Comparison of ENCODE assay signal across 7 mouse cellular contexts in genomic region chr12:73565620-73565969, GRCm38 (mm10). TPM values are rescaled to one million over a fixed set of nuclear protein-coding genes. Genes with fewer than 3 reads are reported as not detected.
DNase-seq lines count a peak whose midpoint lies in the region; ATAC-seq lines count a peak whose summit lies in the region.

No protein-coding gene starts in this region.

- H3K4me1 ChIP-seq in lung, embryonic 16.5 days (replicated peaks; ENCODE audit: control insufficient read depth, insufficient read depth, low read length): 0 out of 2 replicates have a peak, but pooled peaks cover 2% of the 10 kb centered on the region
- H3K4me1 ChIP-seq in forebrain, embryonic 15.5 days: 0 out of 2 replicates have a peak, but pooled peaks cover 8% of the 10 kb centered on the region
- no peaks in the 10 kb centered on the region; the same call in 1 of the 2 replicates for H3K4me1 ChIP-seq in limb, embryonic 11.5 days (ENCODE audit: control insufficient read depth, insufficient read depth, low read length)
- peaks cover 6% of the 10 kb centered on the region for H3K4me1 ChIP-seq in neural tube, embryonic 15.5 days

- no peaks in the 10 kb centered on the region for H3K9me3 ChIP-seq in lung, embryonic 16.5 days (ENCODE audit: control insufficient read depth, low read length)
- no peaks in the 10 kb centered on the region for H3K9me3 ChIP-seq in forebrain, embryonic 15.5 days
- H3K9me3 ChIP-seq in limb, embryonic 11.5 days (ENCODE audit: control insufficient read depth, low read length): no peaks in the 10 kb centered on the region
- H3K9me3 ChIP-seq in neural tube, embryonic 15.5 days (replicated peaks): no peaks in the 10 kb centered on the region

- DNase-seq in lung, postnatal 36 days: no peak
- no peak for DNase-seq in limb, embryonic 11.5 days (ENCODE audit: low spot score)
- no peak for DNase-seq in left cerebral cortex, postnatal 36 days (ENCODE audit: low spot score in 2 of 2)

- H3K4me3 ChIP-seq in lung, embryonic 16.5 days (ENCODE audit: low read length): peak overlapping the region; percentile 42
- H3K4me3 ChIP-seq in forebrain, embryonic 15.5 days: peak overlapping the region; percentile 38
- no peak overlapping the region for H3K4me3 ChIP-seq in limb, embryonic 11.5 days (ENCODE audit: low read depth, low read length)
- H3K4me3 ChIP-seq in neural tube, embryonic 15.5 days (replicated peaks): peak overlapping the region; percentile 40

- no peaks in the 10 kb centered on the region for H3K27me3 ChIP-seq in lung, embryonic 16.5 days (ENCODE audit: control insufficient read depth, insufficient read depth, low read depth, low read length)
- H3K27me3 ChIP-seq in forebrain, embryonic 15.5 days: 0 out of 2 replicates have a peak, but pooled peaks cover 3% of the 10 kb centered on the region
- H3K27me3 ChIP-seq in limb, embryonic 11.5 days (ENCODE audit: control insufficient read depth, insufficient read depth, low read length): no peaks in the 10 kb centered on the region
- peaks cover 3% of the 10 kb centered on the region; the same call in 1 of the 2 replicates for H3K27me3 ChIP-seq in neural tube, embryonic 15.5 days (replicated peaks)

- H3K27ac ChIP-seq in lung, embryonic 16.5 days (ENCODE audit: low read length): no peak overlapping the region
- H3K27ac ChIP-seq in forebrain, embryonic 15.5 days (replicated peaks): no peak overlapping the region
- H3K27ac ChIP-seq in limb, embryonic 11.5 days (replicated peaks; ENCODE audit: low read depth, low read length): no peak overlapping the region
- no peak overlapping the region for H3K27ac ChIP-seq in neural tube, embryonic 15.5 days (replicated peaks)

- ATAC-seq in lung, embryonic 16.5 days (ENCODE audit: low read depth): no peak
- peak; percentile 51; the same call in 1 of the 2 replicates for ATAC-seq in forebrain, embryonic 15.5 days (replicated peaks)
- ATAC-seq in limb, embryonic 11.5 days (ENCODE audit: insufficient number of reproducible peaks, low FRiP score, low TSS enrichment, low read depth): no peak
- no peak for ATAC-seq in neural tube, embryonic 15.5 days (ENCODE audit: low FRiP score)
- ATAC-seq in activated CD4-positive, CD25-positive, alpha-beta regulatory T cell, adult 4 months: no peak

- H3K36me3 ChIP-seq in lung, embryonic 16.5 days (ENCODE audit: control insufficient read depth, insufficient read depth, low read length): no peaks in the 10 kb centered on the region
- no peaks in the 10 kb centered on the region for H3K36me3 ChIP-seq in forebrain, embryonic 15.5 days
- no peaks in the 10 kb centered on the region for H3K36me3 ChIP-seq in limb, embryonic 11.5 days (ENCODE audit: control insufficient read depth, insufficient read depth, low read length)
- no peaks in the 10 kb centered on the region for H3K36me3 ChIP-seq in neural tube, embryonic 15.5 days

- H3K9ac ChIP-seq in lung, embryonic 16.5 days (ENCODE audit: low read length): no peak overlapping the region; the same call in 1 of the 2 replicates
- H3K9ac ChIP-seq in forebrain, embryonic 15.5 days (replicated peaks): no peak overlapping the region
- no peak overlapping the region for H3K9ac ChIP-seq in limb, embryonic 11.5 days (ENCODE audit: low read length)
- H3K9ac ChIP-seq in neural tube, embryonic 15.5 days (replicated peaks): peak overlapping the region; percentile 42; the same call in 1 of the 2 replicates

- H3K4me2 ChIP-seq in lung, embryonic 16.5 days (ENCODE audit: low read depth, low read length): peak overlapping the region; percentile 67
- H3K4me2 ChIP-seq in forebrain, embryonic 15.5 days (replicated peaks): peak overlapping the region; percentile 53
- peak overlapping the region; percentile 33 for H3K4me2 ChIP-seq in limb, embryonic 11.5 days (ENCODE audit: low read depth, severe bottlenecking)
- peak overlapping the region; percentile 60 for H3K4me2 ChIP-seq in neural tube, embryonic 15.5 days

- WGBS in lung, embryonic 16.5 days: 52% methylated on average over 11 of the region's 11 CpGs
- WGBS in forebrain, embryonic 15.5 days: 63% methylated on average over 11 of the region's 11 CpGs
- WGBS in limb, embryonic 11.5 days: 66% methylated on average over 11 of the region's 11 CpGs
- WGBS in neural tube, embryonic 15.5 days: 67% methylated on average over 11 of the region's 11 CpGs

- intact Hi-C loops in left cerebral cortex, postnatal 36 days (cut with DNase I): loop anchor here (2.0 to 10.0 kb wide), 2 partner anchors 127 to 449 kb away; no protein-coding TSS in a partner anchor

RNA-seq across cellular contexts. Expression of gene Prkch, which starts 19.0 kb away (rescaled TPM):
- polyA plus RNA-seq in lung, embryonic 16.5 days (2015; fragmentation: Nextera tagmentation; extraction: Ambion mirVana): 12.0 and 12.4 TPM in 2 replicates
- polyA plus RNA-seq in forebrain, embryonic 15.5 days (2015; fragmentation: Nextera tagmentation; extraction: Ambion mirVana): 4.9 and 6.6 TPM in 2 replicates
- polyA plus RNA-seq in limb, embryonic 11.5 days (2014; fragmentation: Nextera tagmentation; extraction: Ambion mirVana): 8.8 and 9.6 TPM in 2 replicates
- 9.2 and 15.5 TPM in 2 replicates for polyA plus RNA-seq in neural tube, embryonic 15.5 days (2015; fragmentation: Nextera tagmentation; extraction: Ambion mirVana)
- total RNA-seq in left cerebral cortex, postnatal 36 days (2021): 1 to 10 TPM; 4.6 to 6.0 TPM
- 10 to 100 TPM; 80.9 to 82.1 TPM for polyA plus RNA-seq in activated CD4-positive, CD25-positive, alpha-beta regulatory T cell, adult 4 months (2017; shearing (Covaris generic))

RNA-seq across cellular contexts. Expression of gene Tmem30b, which starts 19.4 kb away (rescaled TPM):
- polyA plus RNA-seq in lung, embryonic 16.5 days (2015; fragmentation: Nextera tagmentation; extraction: Ambion mirVana): 9.2 and 10.1 TPM in 2 replicates
- polyA plus RNA-seq in forebrain, embryonic 15.5 days (2015; fragmentation: Nextera tagmentation; extraction: Ambion mirVana): 0.19 and 0.22 TPM in 2 replicates
- 22.9 and 25.0 TPM in 2 replicates for polyA plus RNA-seq in limb, embryonic 11.5 days (2014; fragmentation: Nextera tagmentation; extraction: Ambion mirVana)
- polyA plus RNA-seq in neural tube, embryonic 15.5 days (2015; fragmentation: Nextera tagmentation; extraction: Ambion mirVana): 0.52 and 5.4 TPM in 2 replicates
- total RNA-seq in left cerebral cortex, postnatal 36 days (2021): under 1 TPM in 1 of 2 experiments, not detected in 1; 0.12 TPM
- polyA plus RNA-seq in activated CD4-positive, CD25-positive, alpha-beta regulatory T cell, adult 4 months (2017; shearing (Covaris generic)): not detected
